Comparison of ENCODE assay signal across 23 mouse cellular contexts in the genomic region with DNA sequence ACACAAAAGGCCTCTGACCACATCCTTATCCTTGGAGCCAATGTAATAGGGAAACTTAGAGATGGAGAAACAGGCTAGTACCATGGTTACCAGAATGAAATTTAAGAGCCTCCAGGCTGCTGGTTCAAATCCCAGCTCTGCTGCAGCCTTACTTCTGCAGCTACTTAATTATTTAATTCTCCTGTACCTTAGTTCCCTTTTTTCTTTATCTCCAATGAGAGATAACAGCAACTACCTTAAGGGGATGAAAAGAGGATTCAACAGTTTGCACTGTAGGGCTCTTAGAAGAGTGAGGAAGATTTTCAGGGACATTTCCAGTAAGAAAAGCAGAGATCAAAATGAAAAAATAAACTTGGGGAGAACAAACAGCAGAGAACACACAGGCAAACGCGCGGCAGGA. TPM values are rescaled to one million over a fixed set of nuclear protein-coding genes. Genes with fewer than 3 reads are reported as not detected.
DNase-seq lines count a peak whose midpoint lies in the region; ATAC-seq and TF ChIP-seq lines count a peak whose summit lies in the region.
"Had no signal": no experiment of that assay in that cellular context is flagged by ENCODE, and none has a peak within 500 bp of the region (broad histone marks: within the 10 kb centered on the region; RNA-seq: fewer than 3 reads in every experiment).

No protein-coding gene starts in this region.

- peaks cover 34 to 55% of the 10 kb centered on the region in 2 experiments for H3K36me3 ChIP-seq in MEL (ENCODE audit: control insufficient read depth in 1 of 2, insufficient read depth in 2 of 2, low read length in 2 of 2)
- H3K36me3 ChIP-seq in hindbrain, embryonic 12.5 days = peaks cover 52% of the 10 kb centered on the region

- no peak for TF ChIP-seq POLR2A in MEL (IDR thresholded peaks at IDR 0.05; ENCODE audit: control insufficient read depth in 1 of 2, insufficient read depth in 1 of 2, low read depth in 1 of 2, low read length in 2 of 2, poor library complexity in 1 of 2)

- no peak overlapping the region for H3K4me3 ChIP-seq in MEL (ENCODE audit: control insufficient read depth in 1 of 2, insufficient read depth in 1 of 2, low read depth in 2 of 2, low read length in 2 of 2)
- H3K4me3 ChIP-seq in hindbrain, embryonic 12.5 days = no peak overlapping the region
- H3K4me3 ChIP-seq: forebrain, embryonic 13.5 days; forebrain, embryonic 15.5 days had no signal

- no peak for TF ChIP-seq CTCF in MEL (IDR thresholded peaks at IDR 0.05 in 2 of 3, conservative IDR thresholded peaks at IDR 0.05 in 1 of 3; ENCODE audit: control insufficient read depth in 1 of 3, insufficient read depth in 1 of 3, low read depth in 2 of 3, low read length in 3 of 3, poor library complexity in 1 of 3, severe bottlenecking in 1 of 3)

- ATAC-seq in megakaryocyte progenitor cell, adult 5-6 weeks (replicated peaks; ENCODE audit: poor library complexity) = 0 out of 2 replicates have a peak, but pooled peaks have one; percentile 22
- no peak for ATAC-seq in hindbrain, embryonic 12.5 days (ENCODE audit: low FRiP score)
- ATAC-seq: CD4-positive, CD25-positive, alpha-beta regulatory T cell, adult 4 months; forebrain, embryonic 13.5 days; forebrain, embryonic 15.5 days; forebrain, postnatal 0 days had no signal

- WGBS in hindbrain, embryonic 12.5 days = 90% methylated on average over 3 of the region's 3 CpGs

- peak; percentile 21 for DNase-seq in heart, adult 11 months
- no peak for DNase-seq in heart, postnatal 4 days
- peak; percentile 37 for DNase-seq in 416B (ENCODE audit: low read depth)
- peak; percentile 42 for DNase-seq in MEL (ENCODE audit: low read depth, low spot score)
- DNase-seq in cerebellum, adult 9-11 months = no peak
- no peak for DNase-seq in retina, embryonic 14.5 days (ENCODE audit: low spot score)
- DNase-seq: adrenal gland, adult 2 months; adrenal gland, postnatal 10 days; adrenal gland, postnatal 25 days; B cell, adult 2 months; cerebellum, adult 11 months; cerebellum, adult 18-20 months; cerebellum, adult 8-10 months; cerebellum, postnatal 10 days; cerebellum, postnatal 25 days; forebrain, postnatal 0 days had no signal

- H3K9ac ChIP-seq in MEL (ENCODE audit: control insufficient read depth, low read depth, low read length, poor library complexity, severe bottlenecking) = no peak overlapping the region
- no peak overlapping the region for H3K9ac ChIP-seq in hindbrain, embryonic 12.5 days
- H3K9ac ChIP-seq: forebrain, embryonic 13.5 days; forebrain, embryonic 15.5 days; forebrain, postnatal 0 days had no signal

- no peaks in the 10 kb centered on the region for H3K27me3 ChIP-seq in MEL (ENCODE audit: control insufficient read depth in 1 of 2, insufficient read depth in 2 of 2, low read length in 2 of 2)
- H3K27me3 ChIP-seq in hindbrain, embryonic 12.5 days = no peaks in the 10 kb centered on the region
- H3K27me3 ChIP-seq: CH12.LX; forebrain, embryonic 13.5 days; forebrain, embryonic 15.5 days had no signal

- TF ChIP-seq EP300 in MEL (IDR thresholded peaks at IDR 0.05; ENCODE audit: low read depth in 1 of 2, low read length in 2 of 2) = peak; percentile 10 to 57; a peak in 3 of 4 replicates

- H3K9me3 ChIP-seq in MEL (replicated peaks; ENCODE audit: insufficient read depth, low read length) = no peaks in the 10 kb centered on the region
- no peaks in the 10 kb centered on the region for H3K9me3 ChIP-seq in hindbrain, embryonic 12.5 days (replicated peaks)
- H3K9me3 ChIP-seq: forebrain, embryonic 13.5 days; forebrain, embryonic 15.5 days; G1E had no signal

- no peak overlapping the region for H3K4me2 ChIP-seq in hindbrain, embryonic 12.5 days (replicated peaks)
- H3K4me2 ChIP-seq: forebrain, embryonic 13.5 days; forebrain, embryonic 15.5 days had no signal

- no peaks in the 10 kb centered on the region for H3K79me2 ChIP-seq in MEL (ENCODE audit: control insufficient read depth, insufficient read depth, low read length, poor library complexity)

- H3K4me1 ChIP-seq in MEL (ENCODE audit: control insufficient read depth in 1 of 2, insufficient read depth in 2 of 2, low read length in 2 of 2) = peaks cover 9 to 14% of the 10 kb centered on the region in 2 experiments
- no peaks in the 10 kb centered on the region for H3K4me1 ChIP-seq in hindbrain, embryonic 12.5 days
- H3K4me1 ChIP-seq: forebrain, embryonic 13.5 days; forebrain, embryonic 15.5 days had no signal

- TF ChIP-seq RAD21 in MEL (IDR thresholded peaks at IDR 0.05; ENCODE audit: low read depth, low read length) = no peak

- no peak overlapping the region for H3K27ac ChIP-seq in MEL (ENCODE audit: control insufficient read depth, low read depth, low read length)
- no peak overlapping the region for H3K27ac ChIP-seq in hindbrain, embryonic 12.5 days
- H3K27ac ChIP-seq: forebrain, embryonic 13.5 days; forebrain, embryonic 15.5 days had no signal

TF ChIP-seq in MEL, 35 proteins besides CTCF, POLR2A, EP300 and RAD21:
- TF ChIP-seq CHD1 (IDR thresholded peaks at IDR 0.05; ENCODE audit: low read depth, low read length) (no peak), ZC3H11A (IDR thresholded peaks at IDR 0.05; ENCODE audit: low read depth, low read length) (no peak), GATA1 (IDR thresholded peaks at IDR 0.05; ENCODE audit: low read depth, low read length) (peak; percentile 88)

RNA-seq across cellular contexts. Expression of gene Blm, which starts 30.0 kb away (rescaled TPM):
- total RNA-seq in heart, postnatal 4 days (2021) = 10 to 100 TPM; 15.5 to 16.5 TPM
- 24.6 and 28.5 TPM in 2 replicates for total RNA-seq in MEL (2012; rRNA removed)
- 10 to 100 TPM; 52.0 to 83.8 TPM for polyA plus RNA-seq in MEL (2012; ENCODE audit: insufficient read depth in 1 of 2, insufficient read length in 2 of 2, low read depth in 1 of 2, low replicate concordance in 2 of 2, missing spikeins in 1 of 2)
- total RNA-seq in megakaryocyte progenitor cell, adult 5-6 weeks (2015) = 60.4 and 76.5 TPM in 2 replicates
- 36.9 and 56.7 TPM in 2 replicates for total RNA-seq in megakaryocyte progenitor cell, adult 5-6 weeks (2017)
- polyA plus RNA-seq in hindbrain, embryonic 12.5 days (2016; fragmentation: Nextera tagmentation; extraction: Ambion mirVana) = 24.7 and 26.0 TPM in 2 replicates

Comparison
In these comparisons a context has a peak if more than half of its experiments do, and no peak if none do; other contexts are left out.
1. DNase-seq: peak in heart, adult 11 months (single experiment), 416B (single experiment) and MEL (single experiment); none in heart, postnatal 4 days (single experiment), cerebellum, adult 9-11 months (single experiment) and retina, embryonic 14.5 days (single experiment).